Mouse (Mus musculus): ENCODE results near the gene Lyrm4. TPM values are rescaled to one million over a fixed set of nuclear protein-coding genes. Genes with fewer than 3 reads are reported as not detected.

Lyrm4 gene
- polyA plus RNA-seq, 1 experiment from 2014 or later = 24.1 TPM

DNA sequence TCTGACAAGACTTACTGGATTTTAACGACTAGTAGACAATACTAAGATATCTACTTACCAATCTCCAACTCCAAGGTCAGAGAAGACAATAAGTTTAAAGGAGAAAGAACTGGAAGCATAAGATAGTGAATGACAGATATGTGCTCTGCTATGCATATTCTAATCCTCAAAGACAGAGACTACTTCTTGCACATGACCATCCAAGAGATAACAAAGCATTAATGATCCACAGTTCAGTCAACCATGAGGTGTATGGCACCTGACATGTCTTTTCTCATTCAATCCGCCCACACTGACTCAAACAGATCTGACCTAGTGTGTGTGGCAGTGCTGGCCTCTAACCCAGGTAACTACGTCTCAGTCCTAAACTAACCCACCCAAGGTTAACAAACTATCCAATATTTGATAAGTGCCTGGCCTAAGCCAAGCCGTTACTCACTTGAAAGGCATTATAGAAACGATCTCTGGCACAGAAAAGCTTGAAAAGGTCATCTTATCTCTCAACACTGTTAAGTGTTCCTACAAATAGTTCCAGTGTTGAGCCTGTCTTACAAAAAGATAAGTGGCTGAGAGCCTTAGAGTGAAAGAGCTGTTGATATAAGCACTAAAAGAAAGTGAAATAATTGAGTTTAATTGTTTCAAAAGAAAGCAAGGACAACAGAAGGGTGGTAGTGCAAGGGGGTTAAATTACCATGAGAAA is 20.5 kb downstream of the Lyrm4 start:
- WGBS = 19% methylated on average over 5 of the region's 5 CpGs
- Histone ChIP-seq H3K9me3 (replicated peaks) (no peaks in the 10 kb centered on the region), H3K27me3 (replicated peaks) (no peaks in the 10 kb centered on the region), H3K4me3 (no peak overlapping the region), H3K4me2 (peak overlapping the region; percentile 36), H3K4me1 (replicated peaks) (peaks cover 12% of the 10 kb centered on the region), H3K27ac (ENCODE audit: poor library complexity, severe bottlenecking) (peak overlapping the region; percentile 70), H3K9ac (no peak overlapping the region), H3K36me3 (no peaks in the 10 kb centered on the region)
- ATAC-seq (ENCODE audit: insufficient number of reproducible peaks, low FRiP score) = peak; percentile 57

- no peak overlapping the region for H3K27ac ChIP-seq (ENCODE audit: poor library complexity, severe bottlenecking)
- peaks cover 42% of the 10 kb centered on the region for H3K4me1 ChIP-seq (replicated peaks)
- no peak overlapping the region for H3K4me2 ChIP-seq
- no peaks in the 10 kb centered on the region for H3K36me3 ChIP-seq
- no peak for ATAC-seq (ENCODE audit: insufficient number of reproducible peaks, low FRiP score)
- WGBS = 66% methylated on average over 4 of the region's 4 CpGs
- H3K9ac ChIP-seq = no peak overlapping the region
- H3K9me3 ChIP-seq (replicated peaks) = no peaks in the 10 kb centered on the region
- no peaks in the 10 kb centered on the region for H3K27me3 ChIP-seq (replicated peaks)
- H3K4me3 ChIP-seq = no peak overlapping the region
Observed at GRCm38 (mm10) chr13:36088168-36088567, 29.2 kb downstream of the Lyrm4 start.

DNA sequence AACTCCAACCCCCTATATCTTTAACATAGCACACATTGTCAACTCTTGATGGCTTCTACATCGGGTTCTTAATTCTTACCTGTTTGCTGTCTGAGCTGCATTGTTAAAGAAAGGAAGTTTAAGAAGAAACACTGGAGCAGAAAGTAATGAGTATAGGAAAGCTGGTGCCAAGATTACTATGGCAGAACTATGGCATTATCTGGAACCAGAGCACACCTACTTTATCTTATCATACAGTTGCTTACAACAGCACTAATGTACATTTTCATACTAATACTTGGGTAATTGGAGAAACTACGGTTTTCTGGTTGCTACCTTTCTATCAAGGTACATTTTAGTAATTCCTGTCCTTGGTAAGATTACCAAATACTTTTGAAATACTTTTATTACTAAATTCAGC is 29.9 kb downstream of the Lyrm4 start:
- ATAC-seq (ENCODE audit: insufficient number of reproducible peaks, low FRiP score) = no peak

GRCm38 (mm10) chr13:36086608-36087391 is 30.5 kb downstream of the Lyrm4 start:
- Histone ChIP-seq H3K9ac (no peak overlapping the region), H3K27me3 (replicated peaks) (no peaks in the 10 kb centered on the region), H3K36me3 (no peaks in the 10 kb centered on the region), H3K4me1 (replicated peaks) (peaks cover 41% of the 10 kb centered on the region), H3K4me3 (no peak overlapping the region), H3K27ac (ENCODE audit: poor library complexity, severe bottlenecking) (no peak overlapping the region), H3K9me3 (replicated peaks) (no peaks in the 10 kb centered on the region), H3K4me2 (no peak overlapping the region)
- WGBS = 71% methylated on average over 5 of the region's 5 CpGs
- ATAC-seq (ENCODE audit: insufficient number of reproducible peaks, low FRiP score) = peak; percentile 81; the same call in 1 of the 2 replicates

More for the DNA sequence above, 29.9 kb downstream of the Lyrm4 start:
- Histone ChIP-seq H3K4me2 (no peak overlapping the region), H3K36me3 (no peaks in the 10 kb centered on the region), H3K27me3 (replicated peaks) (no peaks in the 10 kb centered on the region), H3K27ac (ENCODE audit: poor library complexity, severe bottlenecking) (no peak overlapping the region), H3K9ac (no peak overlapping the region), H3K9me3 (replicated peaks) (no peaks in the 10 kb centered on the region), H3K4me3 (no peak overlapping the region), H3K4me1 (replicated peaks) (peaks cover 42% of the 10 kb centered on the region)
- 75% methylated on average over 2 of the region's 2 CpGs for WGBS

DNA sequence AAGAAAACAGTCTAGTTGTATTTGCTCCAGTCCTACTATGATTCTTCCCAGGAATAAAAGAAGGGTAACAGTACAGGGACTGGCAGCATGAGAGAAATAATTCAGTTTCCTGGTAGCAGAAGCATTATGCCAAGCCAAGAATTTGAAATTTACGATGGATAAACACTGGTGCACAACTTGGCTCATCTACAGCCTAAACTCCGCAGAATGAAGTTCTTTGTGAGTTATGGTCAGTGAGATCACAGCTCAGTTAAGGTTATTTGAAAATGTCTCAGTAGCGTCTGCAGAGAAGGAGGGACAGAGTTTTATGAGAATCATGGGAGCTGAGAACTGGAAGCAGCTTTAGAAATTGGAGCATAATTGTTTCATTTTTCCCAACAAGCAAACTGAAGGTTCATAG is 31.4 kb downstream of the Lyrm4 start:
- peaks cover 33% of the 10 kb centered on the region for H3K4me1 ChIP-seq (replicated peaks)
- no peaks in the 10 kb centered on the region for H3K9me3 ChIP-seq (replicated peaks)
- no peaks in the 10 kb centered on the region for H3K36me3 ChIP-seq
- no peak overlapping the region for H3K9ac ChIP-seq
- no peaks in the 10 kb centered on the region for H3K27me3 ChIP-seq (replicated peaks)
- H3K4me3 ChIP-seq = no peak overlapping the region
- no peak overlapping the region for H3K27ac ChIP-seq (ENCODE audit: poor library complexity, severe bottlenecking)
- 79% methylated on average over 3 of the region's 3 CpGs for WGBS
- H3K4me2 ChIP-seq = no peak overlapping the region
- no peak for ATAC-seq (ENCODE audit: insufficient number of reproducible peaks, low FRiP score)

GRCm38 (mm10) chr13:36084701-36085100 is 32.6 kb downstream of the Lyrm4 start:
- Histone ChIP-seq H3K9me3 (replicated peaks) (no peaks in the 10 kb centered on the region), H3K27me3 (replicated peaks) (no peaks in the 10 kb centered on the region), H3K9ac (no peak overlapping the region), H3K4me3 (no peak overlapping the region), H3K27ac (ENCODE audit: poor library complexity, severe bottlenecking) (no peak overlapping the region), H3K4me1 (replicated peaks) (peaks cover 20% of the 10 kb centered on the region), H3K4me2 (no peak overlapping the region), H3K36me3 (no peaks in the 10 kb centered on the region)
- WGBS = 57% methylated on average over 3 of the region's 3 CpGs
- no peak for ATAC-seq (ENCODE audit: insufficient number of reproducible peaks, low FRiP score)

DNA sequence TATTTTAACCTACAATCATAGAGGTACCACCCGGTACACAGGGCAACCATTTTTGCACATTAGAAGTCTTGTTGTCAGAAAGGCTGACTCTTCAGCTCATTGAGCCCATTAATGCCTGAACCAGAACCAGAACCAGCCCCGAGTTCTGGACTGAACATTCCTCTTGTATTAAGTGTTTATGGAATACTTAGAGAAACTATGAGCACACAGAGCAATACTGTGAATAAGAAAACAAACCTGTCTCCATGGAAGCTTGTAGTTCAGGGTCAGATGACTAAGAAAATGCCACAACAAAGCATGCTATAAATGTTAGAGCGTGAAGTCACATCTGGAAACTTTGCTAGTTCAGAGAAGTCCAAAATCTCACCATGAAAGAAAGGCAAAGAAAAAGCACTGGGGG is 35.7 kb downstream of the Lyrm4 start:
- no peaks in the 10 kb centered on the region for H3K27me3 ChIP-seq (replicated peaks)
- H3K27ac ChIP-seq (ENCODE audit: poor library complexity, severe bottlenecking) = no peak overlapping the region
- WGBS = 85% methylated on average over 3 of the region's 3 CpGs
- H3K4me3 ChIP-seq = no peak overlapping the region
- H3K9ac ChIP-seq = no peak overlapping the region
- H3K9me3 ChIP-seq (replicated peaks) = no peaks in the 10 kb centered on the region
- no peaks in the 10 kb centered on the region for H3K36me3 ChIP-seq
- H3K4me2 ChIP-seq = no peak overlapping the region
- ATAC-seq (ENCODE audit: insufficient number of reproducible peaks, low FRiP score) = no peak
- H3K4me1 ChIP-seq (replicated peaks) = peaks cover 2% of the 10 kb centered on the region; the same call in 1 of the 2 replicates

DNA sequence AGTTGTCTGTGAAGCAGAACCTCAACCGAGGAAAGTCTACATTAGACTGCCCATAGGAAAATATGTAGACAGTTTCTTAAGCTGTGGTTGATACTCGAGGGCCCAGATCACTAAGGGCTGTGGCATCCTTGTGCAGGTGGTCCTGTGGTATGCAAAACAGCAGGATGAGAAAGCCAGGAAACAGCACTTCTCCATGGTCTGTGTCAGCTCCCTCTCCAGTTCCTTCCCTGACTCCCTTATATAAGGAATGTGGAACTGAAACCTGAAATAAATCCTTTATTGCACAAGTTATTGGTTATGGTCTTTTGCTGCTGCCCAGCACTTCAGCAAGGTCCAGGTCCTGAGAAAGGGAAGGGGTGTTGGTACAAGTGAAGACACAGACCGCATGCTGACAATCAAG is 42.8 kb downstream of the Lyrm4 start:
- no peak for ATAC-seq (ENCODE audit: insufficient number of reproducible peaks, low FRiP score)
- Histone ChIP-seq H3K4me3 (no peak overlapping the region), H3K4me2 (no peak overlapping the region), H3K27me3 (replicated peaks) (no peaks in the 10 kb centered on the region), H3K36me3 (no peaks in the 10 kb centered on the region), H3K9me3 (replicated peaks) (no peaks in the 10 kb centered on the region), H3K27ac (ENCODE audit: poor library complexity, severe bottlenecking) (no peak overlapping the region), H3K9ac (no peak overlapping the region), H3K4me1 (replicated peaks) (0 out of 2 replicates have a peak, but pooled peaks cover 2% of the 10 kb centered on the region)
- WGBS = 82% methylated on average over 3 of the region's 3 CpGs

DNA sequence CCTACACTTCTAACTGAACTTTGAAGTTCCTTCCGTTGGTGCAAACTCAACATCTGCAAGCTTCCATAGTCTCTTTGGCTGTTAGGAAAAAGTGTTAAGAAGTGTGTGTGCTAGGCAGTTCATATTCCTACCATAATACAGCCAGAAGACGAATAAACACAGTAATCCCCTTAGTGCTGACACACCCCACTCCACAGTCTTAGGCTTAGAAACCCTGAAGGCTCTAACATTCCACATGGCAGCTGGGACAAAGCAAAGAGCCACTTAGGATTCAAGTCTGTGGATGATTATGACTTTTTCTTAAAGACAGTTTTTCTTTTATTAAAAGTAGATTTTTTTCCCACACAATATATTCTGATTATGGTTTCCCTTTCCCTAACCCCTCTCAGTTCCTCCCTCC is 50.6 kb downstream of the Lyrm4 start:
- no peak overlapping the region for H3K27ac ChIP-seq (ENCODE audit: poor library complexity, severe bottlenecking)
- H3K27me3 ChIP-seq (replicated peaks) = no peaks in the 10 kb centered on the region
- H3K36me3 ChIP-seq = no peaks in the 10 kb centered on the region
- no peaks in the 10 kb centered on the region for H3K9me3 ChIP-seq (replicated peaks)
- WGBS = 88% methylated on average over 2 of the region's 2 CpGs
- 0 out of 2 replicates have a peak, but pooled peaks cover 2% of the 10 kb centered on the region for H3K4me1 ChIP-seq (replicated peaks)
- no peak overlapping the region for H3K4me2 ChIP-seq
- H3K9ac ChIP-seq = no peak overlapping the region
- H3K4me3 ChIP-seq = no peak overlapping the region
- no peak for ATAC-seq (ENCODE audit: insufficient number of reproducible peaks, low FRiP score)

GRCm38 (mm10) chr13:36057489-36057888 is 59.8 kb downstream of the Lyrm4 start:
- 69% methylated on average over 2 of the region's 2 CpGs for WGBS
- Histone ChIP-seq H3K27me3 (replicated peaks) (no peaks in the 10 kb centered on the region), H3K9me3 (replicated peaks) (no peaks in the 10 kb centered on the region), H3K4me1 (replicated peaks) (peaks cover 23% of the 10 kb centered on the region), H3K36me3 (no peaks in the 10 kb centered on the region), H3K9ac (no peak overlapping the region), H3K4me3 (no peak overlapping the region), H3K4me2 (no peak overlapping the region), H3K27ac (ENCODE audit: poor library complexity, severe bottlenecking) (no peak overlapping the region)
- no peak for ATAC-seq (ENCODE audit: insufficient number of reproducible peaks, low FRiP score)

DNA sequence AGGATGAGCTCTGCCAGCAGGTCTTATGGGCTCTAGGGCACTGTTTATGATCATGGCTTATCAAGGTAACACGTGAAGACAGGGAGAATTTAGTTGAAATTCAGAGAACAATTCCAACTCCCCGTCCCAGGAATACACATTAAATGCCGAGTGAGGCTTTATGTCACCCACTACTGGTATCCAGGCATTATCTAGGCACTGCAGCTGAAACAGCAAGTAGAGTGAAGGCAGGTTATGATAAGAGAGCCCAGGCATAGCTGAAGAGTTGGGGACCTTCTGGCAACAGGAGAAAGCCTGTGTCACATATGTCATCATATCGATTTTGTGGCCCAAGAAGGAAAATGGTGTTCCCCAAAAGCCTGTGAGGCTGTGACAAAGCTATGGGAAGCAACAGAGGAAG is 60.4 kb downstream of the Lyrm4 start:
- WGBS = 37% methylated on average over 4 of the region's 4 CpGs
- Histone ChIP-seq H3K27ac (ENCODE audit: poor library complexity, severe bottlenecking) (no peak overlapping the region), H3K4me3 (no peak overlapping the region), H3K4me2 (no peak overlapping the region), H3K4me1 (replicated peaks) (peaks cover 23% of the 10 kb centered on the region), H3K9ac (no peak overlapping the region), H3K36me3 (no peaks in the 10 kb centered on the region), H3K9me3 (replicated peaks) (no peaks in the 10 kb centered on the region), H3K27me3 (replicated peaks) (no peaks in the 10 kb centered on the region)
- 0 out of 2 replicates have a peak, but pooled peaks have one; percentile 51 for ATAC-seq (ENCODE audit: insufficient number of reproducible peaks, low FRiP score)

All from heart, embryonic 12.5 days (tissue).